Mouse (Mus musculus): ENCODE measurements around the gene Gm49405. TPM values are rescaled to one million over a fixed set of nuclear protein-coding genes. Genes with fewer than 3 reads are reported as not detected.

Gene Gm49405
- polyA plus RNA-seq, 1 experiment from 2014 or later, result 3.1 TPM

DNA sequence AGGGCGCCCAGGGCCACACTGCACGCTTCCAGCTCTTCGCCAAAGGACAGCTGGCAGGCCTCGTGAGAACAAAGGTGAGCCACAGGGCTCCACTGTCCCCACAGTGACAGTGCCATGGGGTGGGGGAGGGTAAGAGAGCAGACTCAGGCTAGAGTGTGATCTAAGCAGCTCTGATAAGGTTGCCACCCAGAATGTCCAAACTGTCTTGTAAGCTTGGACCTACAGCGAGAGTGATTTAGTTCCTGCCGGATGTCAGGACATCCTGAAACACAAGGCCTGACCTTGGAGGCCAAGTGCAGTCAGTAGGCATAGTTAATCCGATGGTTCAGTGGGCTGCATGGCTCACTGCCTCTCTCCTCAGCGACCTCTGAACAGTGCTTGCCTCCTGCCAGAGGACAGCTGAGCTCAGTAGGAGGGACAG is 15.2 kb upstream of the Gm49405 start:
- POLR2A ChIA-PET, result interaction anchor here (0.6 kb wide), 1 partner anchor 104 kb away, joined by 3 read pairs; no protein-coding TSS in a partner anchor
- CTCF ChIA-PET, result interaction anchor here (1.5 to 6.7 kb wide), 4 partner anchors 10 to 39 kb away, joined by 5 to 33 read pairs (median 6); partner anchors contain the start of genes Gm49405, Ndufv1 and Nudt8
- ATAC-seq (no peak), DNase-seq (ENCODE audit: low read depth, low spot score) (no peak)
- in situ Hi-C loops (cut with MboI; ENCODE audit: low pct_unique_long_range_greater_than_20kb), result no loop called here
- H3K27me3 ChIP-seq, result peaks cover 8% of the 10 kb centered on the region
- no peak for TF ChIP-seq CTCF (IDR thresholded peaks at IDR 0.05)

DNA sequence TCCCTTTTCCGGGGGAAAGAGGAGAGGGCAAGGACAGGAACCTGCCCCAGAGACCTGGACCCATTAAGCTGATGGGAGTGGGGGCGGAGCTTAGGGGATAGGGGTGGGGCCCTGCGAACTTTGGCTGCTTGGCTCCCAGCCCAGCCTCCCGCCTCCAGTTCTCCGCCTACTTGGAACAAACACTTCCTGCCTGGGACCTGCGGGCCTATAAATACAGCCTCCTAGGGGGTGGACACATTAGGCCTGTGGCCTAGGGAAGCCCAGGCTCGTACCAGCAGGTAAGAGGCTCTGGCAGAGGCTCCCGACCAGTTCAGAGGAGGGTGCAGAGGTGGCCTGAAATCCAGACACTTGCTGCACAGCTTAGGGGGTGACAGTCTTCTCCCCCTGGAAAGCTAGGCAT is 14.1 kb upstream of the Gm49405 start, which contains the start of gene Acy3:
TSS of gene Acy3 (plus strand) at position 237 of the 400 bp plus-strand sequence.
- ChIA-PET POLR2A (interaction anchor here (3.1 kb wide), 1 partner anchor 15 kb away, joined by 9 read pairs; the partner anchor contains the start of genes Gm49405 and Nudt8), CTCF (interaction anchor here (1.0 to 6.7 kb wide), 4 partner anchors 13 to 203 kb away, joined by 3 to 33 read pairs (median 6); partner anchors contain the start of genes Gm49405, Ndufv1 and Nudt8)
- DNase-seq (ENCODE audit: low read depth, low spot score), result no peak
- no peak for ATAC-seq
- H3K27me3 ChIP-seq, result no peaks in the 10 kb centered on the region
- no peak for TF ChIP-seq CTCF (IDR thresholded peaks at IDR 0.05)
- in situ Hi-C loops (cut with MboI; ENCODE audit: low pct_unique_long_range_greater_than_20kb), result no loop called here

DNA sequence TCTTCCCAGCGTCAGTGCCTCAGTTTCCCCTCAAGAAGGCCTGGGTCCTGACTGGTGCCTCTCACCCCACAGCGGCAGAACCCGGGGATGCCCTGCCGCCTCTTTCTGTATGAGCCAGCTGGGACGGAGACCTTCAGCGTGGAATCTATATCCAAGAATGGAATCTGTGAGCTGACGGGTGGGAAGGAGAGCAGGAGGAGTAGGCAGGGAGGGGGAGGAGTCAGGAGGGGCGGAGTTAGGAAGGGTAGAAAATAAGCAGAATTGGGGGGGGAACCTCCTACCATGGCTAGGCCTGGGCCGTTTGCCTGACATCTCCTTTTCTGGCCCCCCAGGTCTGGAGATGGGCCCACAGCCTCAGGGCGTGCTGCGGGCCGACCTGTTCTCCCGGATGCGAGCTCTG is 12.4 kb upstream of the Gm49405 start:
- DNase-seq (ENCODE audit: low read depth, low spot score) (no peak), ATAC-seq (no peak)
- in situ Hi-C loops (cut with MboI; ENCODE audit: low pct_unique_long_range_greater_than_20kb), result no loop called here
- TF ChIP-seq CTCF (IDR thresholded peaks at IDR 0.05), result no peak
- ChIA-PET CTCF (interaction anchor here (0.9 to 6.7 kb wide), 3 partner anchors 11 to 60 kb away, joined by 3 to 33 read pairs (median 3); partner anchors contain the start of genes Gm49405 and Nudt8), POLR2A (interaction anchor here (1.0 to 3.1 kb wide), 2 partner anchors 11 to 13 kb away, joined by 3 to 9 read pairs; partner anchors contain the start of genes Gm49405 and Nudt8)
- H3K27me3 ChIP-seq, result peaks cover 4% of the 10 kb centered on the region

DNA sequence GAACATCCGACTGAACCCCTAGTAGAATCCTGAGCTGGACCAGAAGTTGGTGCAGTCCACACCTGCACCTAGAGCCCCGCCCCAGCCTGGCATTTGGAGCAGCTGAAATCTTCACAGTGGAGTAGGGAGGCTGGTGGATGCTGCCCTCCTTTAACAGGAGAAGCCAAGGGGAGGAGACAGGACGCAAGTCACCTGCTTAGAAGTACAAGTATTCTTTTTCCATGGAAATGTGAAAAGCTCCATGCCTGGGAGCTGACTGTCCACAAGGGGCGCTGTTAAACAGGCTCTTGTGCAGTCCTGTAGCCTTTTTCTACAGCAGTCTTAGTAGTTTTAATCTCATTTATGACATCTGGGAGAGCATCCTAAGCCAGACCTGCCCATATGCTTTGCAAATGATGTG is 11.7 kb upstream of the Gm49405 start:
- ChIA-PET POLR2A (interaction anchor here (1.0 to 3.1 kb wide), 2 partner anchors 10 to 12 kb away, joined by 3 to 9 read pairs; partner anchors contain the start of genes Gm49405 and Nudt8), CTCF (interaction anchor here (1.3 to 6.7 kb wide), 2 partner anchors 11 to 59 kb away, joined by 3 to 33 read pairs; partner anchors contain the start of genes Gm49405 and Nudt8)
- H3K27me3 ChIP-seq, result peaks cover 5% of the 10 kb centered on the region
- in situ Hi-C loops (cut with MboI; ENCODE audit: low pct_unique_long_range_greater_than_20kb), result no loop called here
- DNase-seq (ENCODE audit: low read depth, low spot score) (no peak), ATAC-seq (no peak)
- TF ChIP-seq CTCF (IDR thresholded peaks at IDR 0.05), result no peak

DNA sequence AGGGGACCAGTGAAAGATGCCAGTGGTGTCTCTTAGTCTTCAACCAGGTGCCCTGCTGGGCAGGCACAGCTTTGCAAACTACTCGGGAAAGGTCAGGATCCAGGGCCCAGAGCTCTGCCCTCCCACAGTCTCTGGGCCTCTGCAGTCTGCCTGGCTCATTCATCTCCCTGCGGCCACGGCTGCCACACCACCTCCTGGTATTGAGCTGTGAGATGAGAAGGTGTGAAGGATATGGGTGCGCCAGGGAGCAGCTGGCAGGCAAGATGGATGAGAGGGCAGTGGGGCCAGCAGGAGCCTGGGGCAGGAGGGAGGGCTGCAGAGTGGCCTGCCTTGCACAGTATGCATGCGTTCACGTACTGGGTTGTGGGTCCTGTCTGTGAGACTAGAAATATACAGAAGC is 9.6 kb upstream of the Gm49405 start:
- ATAC-seq, result no peak
- in situ Hi-C loops (cut with MboI; ENCODE audit: low pct_unique_long_range_greater_than_20kb), result no loop called here
- ChIA-PET CTCF (interaction anchor here (1.3 kb wide), 1 partner anchor 78 kb away, joined by 3 read pairs; the partner anchor contains the start of gene Ndufs8), POLR2A (no interaction called here)
- TF ChIP-seq CTCF (IDR thresholded peaks at IDR 0.05), result no peak
- H3K27me3 ChIP-seq, result peaks cover 21% of the 10 kb centered on the region
- no peak for DNase-seq (ENCODE audit: low read depth, low spot score)

DNA sequence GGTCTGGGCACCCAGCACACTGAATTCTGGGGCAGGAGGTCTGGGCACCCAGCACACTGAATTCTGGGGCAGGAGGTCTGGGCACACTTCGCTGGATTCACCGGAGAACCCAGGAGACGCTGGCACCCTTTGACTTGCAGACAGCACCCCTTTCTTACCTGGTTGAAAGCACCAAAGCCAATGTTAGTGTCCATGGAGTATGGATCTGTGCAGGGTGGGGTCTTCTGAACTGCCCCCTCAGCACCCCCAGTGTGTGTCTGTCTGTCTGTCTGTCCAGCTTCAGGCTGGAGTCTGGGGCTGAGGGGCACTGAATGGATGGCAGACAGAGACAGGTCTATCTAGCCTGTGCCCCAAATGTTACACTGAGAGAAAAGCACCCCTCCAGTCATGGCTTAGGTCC is 8.9 kb upstream of the Gm49405 start:
- ATAC-seq (no peak), DNase-seq (ENCODE audit: low read depth, low spot score) (no peak)
- ChIA-PET POLR2A (no interaction called here), CTCF (interaction anchor here (0.9 to 2.7 kb wide), 2 partner anchors 11 to 45 kb away, joined by 3 to 7 read pairs; no protein-coding TSS in a partner anchor)
- in situ Hi-C loops (cut with MboI; ENCODE audit: low pct_unique_long_range_greater_than_20kb), result no loop called here
- peaks cover 21% of the 10 kb centered on the region for H3K27me3 ChIP-seq
- TF ChIP-seq CTCF (IDR thresholded peaks at IDR 0.05), result no peak

DNA sequence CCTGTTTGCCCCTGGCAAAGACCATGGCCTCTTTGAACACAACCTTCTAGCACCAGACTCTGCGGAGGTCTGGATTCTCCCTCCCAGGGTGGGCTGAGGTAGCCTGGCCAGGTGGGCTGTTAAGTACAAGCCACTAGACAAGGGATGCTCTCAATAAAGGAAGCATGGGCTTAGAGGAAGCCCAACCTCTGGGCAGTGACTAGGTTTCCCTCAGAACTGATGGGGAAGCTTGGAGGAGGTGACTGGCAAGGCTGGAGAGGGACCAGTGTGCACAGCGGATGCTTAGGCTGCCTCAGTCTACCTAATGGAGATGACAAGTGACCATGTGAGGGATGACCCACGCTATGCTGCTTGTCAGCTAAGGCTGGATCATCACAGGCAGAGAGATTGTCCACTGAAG is 8.5 kb upstream of the Gm49405 start:
- ChIA-PET CTCF (interaction anchor here (0.9 to 2.7 kb wide), 2 partner anchors 11 to 45 kb away, joined by 3 to 7 read pairs; no protein-coding TSS in a partner anchor), POLR2A (no interaction called here)
- in situ Hi-C loops (cut with MboI; ENCODE audit: low pct_unique_long_range_greater_than_20kb), result no loop called here
- peaks cover 21% of the 10 kb centered on the region for H3K27me3 ChIP-seq
- ATAC-seq, result no peak
- no peak for DNase-seq (ENCODE audit: low read depth, low spot score)
- TF ChIP-seq CTCF (IDR thresholded peaks at IDR 0.05), result no peak

DNA sequence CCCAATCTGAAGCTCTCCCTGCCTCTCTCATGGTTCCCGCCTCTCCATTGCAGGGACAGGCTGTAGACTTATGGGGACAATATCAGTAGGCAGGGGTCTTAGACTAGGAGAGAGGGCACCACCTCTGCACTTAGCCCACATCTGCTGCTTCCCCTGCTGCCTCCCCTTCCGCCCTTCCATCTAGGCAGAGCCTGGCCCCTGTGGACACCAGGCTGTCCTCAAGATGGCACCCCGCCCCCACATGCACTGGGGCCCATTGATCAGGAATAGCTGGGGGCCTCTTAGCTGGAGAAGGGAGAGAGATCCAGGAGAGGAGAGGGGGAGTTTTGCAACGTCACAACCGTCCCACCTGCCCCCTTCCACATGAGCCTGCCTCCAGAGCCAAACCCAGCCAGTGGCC is 8.0 kb upstream of the Gm49405 start, which contains the start of gene Tbx10:
TSS of gene Tbx10 (plus strand) at position 337 of the 400 bp plus-strand sequence.
- ChIA-PET POLR2A (no interaction called here), CTCF (interaction anchor here (0.9 to 2.7 kb wide), 2 partner anchors 12 to 46 kb away, joined by 3 to 7 read pairs; no protein-coding TSS in a partner anchor)
- ATAC-seq (no peak), DNase-seq (ENCODE audit: low read depth, low spot score) (no peak)
- in situ Hi-C loops (cut with MboI; ENCODE audit: low pct_unique_long_range_greater_than_20kb), result no loop called here
- no peak for TF ChIP-seq CTCF (IDR thresholded peaks at IDR 0.05)
- peaks cover 21% of the 10 kb centered on the region for H3K27me3 ChIP-seq

DNA sequence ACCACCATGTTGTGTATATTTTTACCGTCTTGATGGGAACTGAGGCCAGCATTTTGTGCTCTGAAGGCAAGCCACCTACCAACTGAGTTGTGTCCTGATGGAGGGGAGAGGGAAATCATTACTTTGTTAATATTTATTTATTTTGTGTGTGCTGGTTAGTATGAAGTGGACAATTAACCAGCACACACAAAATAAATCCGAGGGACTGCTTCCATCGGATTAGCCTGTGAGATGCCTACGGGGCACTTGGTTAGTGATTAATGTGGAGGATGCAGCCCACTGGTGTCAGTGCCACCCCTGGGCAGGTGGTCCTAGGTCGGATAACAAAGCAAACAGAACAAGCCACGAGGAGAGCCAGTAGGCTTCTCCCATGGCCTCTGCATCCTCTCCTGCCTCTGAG is 5.5 kb upstream of the Gm49405 start:
- DNase-seq (ENCODE audit: low read depth, low spot score) (no peak), ATAC-seq (no peak)
- ChIA-PET POLR2A (no interaction called here), CTCF (interaction anchor here (1.1 to 1.6 kb wide), 5 partner anchors 10 to 35 kb away, joined by 3 to 5 read pairs (median 4); partner anchors contain the start of gene Ndufv1)
- no peak for TF ChIP-seq CTCF (IDR thresholded peaks at IDR 0.05)
- in situ Hi-C loops (cut with MboI; ENCODE audit: low pct_unique_long_range_greater_than_20kb), result no loop called here
- H3K27me3 ChIP-seq, result peaks cover 21% of the 10 kb centered on the region

DNA sequence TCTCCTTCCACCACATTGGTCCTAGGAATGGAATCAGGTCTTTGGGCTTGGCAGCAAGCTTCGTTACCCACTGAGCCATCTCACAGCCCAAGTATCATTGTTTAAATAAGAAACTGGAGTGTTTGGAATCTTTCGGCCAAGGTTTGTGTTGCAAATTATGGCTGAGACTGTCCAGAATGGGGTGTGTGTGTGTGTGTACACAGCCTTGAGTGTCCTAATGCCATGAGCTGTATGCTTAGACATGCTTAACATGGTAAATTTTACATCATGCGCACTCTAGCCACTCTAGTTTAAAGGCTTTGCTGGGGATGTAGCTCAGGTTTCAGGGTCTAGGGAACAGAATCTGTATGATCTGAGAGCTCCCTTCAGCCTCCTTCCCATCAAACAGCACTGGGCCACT is 4.9 kb upstream of the Gm49405 start:
- ATAC-seq (no peak), DNase-seq (ENCODE audit: low read depth, low spot score) (no peak)
- ChIA-PET CTCF (interaction anchor here (1.1 to 1.6 kb wide), 5 partner anchors 11 to 35 kb away, joined by 3 to 5 read pairs (median 4); partner anchors contain the start of gene Ndufv1), POLR2A (interaction anchor here (1.6 kb wide), 1 partner anchor 16 kb away, joined by 5 read pairs; no protein-coding TSS in a partner anchor)
- peaks cover 21% of the 10 kb centered on the region for H3K27me3 ChIP-seq
- no peak for TF ChIP-seq CTCF (IDR thresholded peaks at IDR 0.05)
- in situ Hi-C loops (cut with MboI; ENCODE audit: low pct_unique_long_range_greater_than_20kb), result no loop called here

DNA sequence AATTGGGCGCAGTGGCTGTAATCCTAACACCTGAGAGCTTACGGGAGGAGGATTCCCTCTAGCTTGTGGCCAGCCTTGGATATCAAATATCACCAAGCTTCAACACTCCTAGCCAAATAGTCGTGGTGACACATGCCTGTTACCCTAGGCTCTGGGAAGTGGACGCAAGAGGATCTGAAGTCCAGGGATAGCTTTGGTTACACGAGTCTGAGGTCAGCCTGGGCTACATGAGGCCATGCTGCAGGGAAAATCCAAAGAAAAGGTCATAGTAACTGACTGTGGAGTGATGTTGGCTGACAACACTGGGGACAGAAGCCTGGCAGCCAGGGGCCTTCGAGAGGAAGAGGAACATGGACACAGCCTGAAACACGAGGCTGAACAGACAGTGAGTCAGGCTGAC is 4.3 kb upstream of the Gm49405 start:
- in situ Hi-C loops (cut with MboI; ENCODE audit: low pct_unique_long_range_greater_than_20kb), result no loop called here
- POLR2A ChIA-PET, result interaction anchor here (1.6 kb wide), 1 partner anchor 15 kb away, joined by 5 read pairs; no protein-coding TSS in a partner anchor
- CTCF ChIA-PET, result interaction anchor here (1.1 to 1.6 kb wide), 5 partner anchors 11 to 36 kb away, joined by 3 to 5 read pairs (median 4); partner anchors contain the start of gene Ndufv1
- H3K27me3 ChIP-seq, result peaks cover 21% of the 10 kb centered on the region
- TF ChIP-seq CTCF (IDR thresholded peaks at IDR 0.05), result no peak
- ATAC-seq (no peak), DNase-seq (ENCODE audit: low read depth, low spot score) (no peak)
